Mouse (Mus musculus): Measurements from ENCODE around the gene Prdm2. TPM values are rescaled to one million over a fixed set of nuclear protein-coding genes. Genes with fewer than 3 reads are reported as not detected.

Gene Prdm2
- total RNA-seq, 2 experiments from 2014 or later: 5.4 to 6.7 TPM

Other genes with a start within 250 kb of the Prdm2 start
- gene Pdpn, start 86.6 kb upstream of the Prdm2 start, total RNA-seq (2015; ENCODE audit: low replicate concordance): not detected in 2 replicates
- not detected in 2 replicates for gene Pdpn, start 86.6 kb upstream of the Prdm2 start, total RNA-seq (2017; ENCODE audit: low replicate concordance)
- gene Lrrc38, start 136.8 kb upstream of the Prdm2 start, total RNA-seq (2015; ENCODE audit: low replicate concordance): not detected in 2 replicates
- gene Lrrc38, start 136.8 kb upstream of the Prdm2 start, total RNA-seq (2017; ENCODE audit: low replicate concordance): not detected in 2 replicates
- gene Pramel1, start 181.4 kb upstream of the Prdm2 start, total RNA-seq (2015; ENCODE audit: low replicate concordance): not detected in 2 replicates
- not detected in 2 replicates for gene Pramel1, start 181.4 kb upstream of the Prdm2 start, total RNA-seq (2017; ENCODE audit: low replicate concordance)
- gene Pramef8, start 199.4 kb upstream of the Prdm2 start, total RNA-seq (2015; ENCODE audit: low replicate concordance): 2.1 and 5.0 TPM in 2 replicates
- 0.15 and 3.3 TPM in 2 replicates for gene Pramef8, start 199.4 kb upstream of the Prdm2 start, total RNA-seq (2017; ENCODE audit: low replicate concordance)
- gene Oog4, start 237.3 kb upstream of the Prdm2 start, total RNA-seq (2015; ENCODE audit: low replicate concordance): not detected in 2 replicates
- gene Oog4, start 237.3 kb upstream of the Prdm2 start, total RNA-seq (2017; ENCODE audit: low replicate concordance): not detected in 2 replicates